Mouse (Mus musculus) Muller cell, postnatal 12 days (primary cell): ENCODE results near the gene Sptan1.
"Not testable (repeated sequence)": the region's sequence is repeated elsewhere in the genome, so short reads cannot be mapped to it uniquely, and the experiment has no call there.

Source experiments
- DNase-seq: peaks from one replicate; pipeline ENCODE4 v3.0.0-alpha.2; 2015; ENCODE audit errors: inconsistent ontology term

Gene Sptan1

DNA sequence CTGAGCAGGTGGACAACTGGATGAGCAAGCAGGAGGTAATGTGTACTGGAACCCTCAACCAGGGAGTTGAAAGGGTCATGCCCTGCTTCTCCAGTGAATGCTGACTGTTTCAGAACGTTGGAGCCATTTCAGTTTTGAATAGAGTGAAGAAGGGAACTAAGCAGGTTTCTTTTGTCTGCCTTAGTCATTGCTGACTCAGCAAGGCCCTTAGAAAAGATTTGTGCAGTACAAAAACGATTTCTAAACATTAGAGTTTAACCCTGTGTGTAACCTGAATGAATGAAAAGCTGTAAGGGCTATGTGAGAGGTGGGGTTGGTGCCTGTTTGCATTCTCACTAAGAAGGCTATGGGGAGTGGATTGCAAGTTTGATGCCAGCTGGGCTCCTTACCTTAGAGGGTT lies 26.6 kb downstream of the Sptan1 start:
- no peak for DNase-seq

DNA sequence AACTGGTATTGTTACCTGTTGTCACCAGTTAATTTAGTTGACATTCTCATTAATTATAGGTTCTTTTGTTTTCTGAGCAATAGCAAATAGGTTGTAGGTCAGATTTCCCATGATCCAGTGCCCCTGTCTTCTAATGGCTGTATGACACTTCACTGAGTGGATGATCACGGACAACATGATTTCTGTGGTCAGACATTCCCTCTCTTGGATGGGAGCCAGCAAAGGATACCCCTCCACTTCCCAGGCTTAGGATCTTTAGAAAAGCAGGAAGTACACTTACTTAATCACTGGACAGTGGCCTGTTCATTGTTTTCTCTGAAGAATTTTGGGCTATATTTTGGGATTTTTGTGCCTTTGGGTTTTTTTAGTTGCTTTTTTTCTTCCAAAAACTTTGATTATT lies 43.7 kb downstream of the Sptan1 start:
- peak; percentile 29 for DNase-seq

DNA sequence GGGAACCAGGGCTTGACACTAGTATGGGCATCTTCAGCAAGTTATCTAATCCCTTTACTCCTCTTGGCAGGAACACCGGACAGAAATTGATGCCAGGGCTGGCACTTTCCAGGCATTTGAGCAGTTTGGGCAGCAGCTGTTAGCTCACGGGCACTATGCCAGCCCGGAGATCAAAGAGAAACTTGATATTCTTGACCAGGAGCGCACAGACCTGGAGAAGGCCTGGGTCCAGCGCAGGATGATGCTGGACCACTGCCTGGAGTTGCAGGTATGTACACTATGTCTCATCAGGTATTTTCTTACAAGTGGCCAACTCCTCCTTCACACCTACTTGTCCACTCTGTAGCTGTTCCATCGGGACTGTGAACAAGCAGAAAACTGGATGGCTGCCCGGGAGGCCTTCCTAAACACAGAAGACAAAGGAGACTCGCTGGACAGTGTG lies 45.5 kb downstream of the Sptan1 start:
- peak; percentile 64 for DNase-seq

DNA sequence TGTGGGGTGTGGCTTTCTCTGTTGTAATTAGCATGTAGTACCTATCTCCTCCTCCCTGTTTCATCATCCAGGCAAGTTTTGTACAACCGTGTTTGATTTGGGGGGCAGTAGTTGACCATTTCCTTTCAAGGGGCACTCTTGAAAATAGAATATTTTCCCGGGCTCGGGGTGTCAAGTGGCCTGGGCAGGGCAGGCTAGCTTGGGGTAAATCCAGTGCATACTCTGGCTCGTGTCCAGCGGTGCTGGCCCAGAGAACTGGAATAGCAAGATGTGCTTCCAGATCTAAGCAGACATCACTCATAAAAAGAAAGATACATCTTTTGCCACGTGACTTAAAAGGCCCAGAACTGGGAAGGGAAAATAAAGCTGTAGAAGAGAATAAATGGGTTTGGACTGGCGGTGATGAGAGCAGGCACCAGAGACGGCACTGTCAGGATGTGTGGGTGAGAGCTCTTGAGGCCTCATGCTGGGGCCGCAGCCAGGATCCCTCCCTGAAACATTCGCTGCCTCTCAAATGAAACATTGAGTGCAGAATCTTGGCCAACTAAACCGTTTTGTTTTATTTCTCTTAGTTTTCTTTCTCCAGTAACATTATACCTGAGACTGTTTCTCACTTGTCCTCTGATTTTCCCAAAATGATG lies 49.1 kb downstream of the Sptan1 start:
- no peak for DNase-seq

DNA sequence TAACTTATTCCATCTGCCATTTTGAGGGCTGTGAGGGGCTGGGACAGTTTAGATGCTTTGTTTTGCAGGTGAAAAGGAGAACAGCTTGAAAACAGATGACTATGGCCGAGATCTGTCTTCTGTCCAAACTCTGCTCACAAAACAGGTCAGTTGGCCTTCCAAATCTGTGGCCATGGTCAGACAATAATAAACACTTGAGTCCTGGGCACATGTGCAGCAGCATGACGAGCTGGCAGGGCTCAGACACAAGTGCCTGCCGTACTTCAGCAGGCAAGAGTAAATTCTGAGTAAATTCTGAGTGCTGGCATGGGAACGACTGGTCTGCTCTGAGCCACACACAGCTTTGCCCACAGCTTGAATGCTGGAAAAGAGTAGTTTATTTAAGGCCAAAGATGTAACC lies 60.1 kb downstream of the Sptan1 start:
- no peak for DNase-seq

DNA sequence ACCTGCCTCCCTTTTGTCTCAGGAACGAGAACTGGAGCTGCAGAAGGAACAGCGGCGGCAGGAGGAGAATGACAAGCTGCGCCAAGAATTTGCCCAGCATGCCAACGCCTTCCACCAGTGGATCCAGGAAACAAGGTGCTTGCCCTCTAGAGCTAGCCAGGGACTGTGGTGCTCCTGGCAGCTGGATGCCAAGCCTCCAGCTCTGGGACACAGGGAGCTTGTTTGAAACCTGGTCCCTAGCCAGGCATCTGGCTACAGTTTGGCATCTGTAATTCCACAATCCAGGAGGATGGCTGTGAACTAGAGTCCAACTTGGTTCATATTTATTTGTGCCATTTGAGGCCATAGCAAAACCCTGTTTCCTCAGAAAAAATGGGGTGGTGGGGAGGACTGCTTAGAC lies 61.6 kb downstream of the Sptan1 start:
- DNase-seq = no peak

DNA sequence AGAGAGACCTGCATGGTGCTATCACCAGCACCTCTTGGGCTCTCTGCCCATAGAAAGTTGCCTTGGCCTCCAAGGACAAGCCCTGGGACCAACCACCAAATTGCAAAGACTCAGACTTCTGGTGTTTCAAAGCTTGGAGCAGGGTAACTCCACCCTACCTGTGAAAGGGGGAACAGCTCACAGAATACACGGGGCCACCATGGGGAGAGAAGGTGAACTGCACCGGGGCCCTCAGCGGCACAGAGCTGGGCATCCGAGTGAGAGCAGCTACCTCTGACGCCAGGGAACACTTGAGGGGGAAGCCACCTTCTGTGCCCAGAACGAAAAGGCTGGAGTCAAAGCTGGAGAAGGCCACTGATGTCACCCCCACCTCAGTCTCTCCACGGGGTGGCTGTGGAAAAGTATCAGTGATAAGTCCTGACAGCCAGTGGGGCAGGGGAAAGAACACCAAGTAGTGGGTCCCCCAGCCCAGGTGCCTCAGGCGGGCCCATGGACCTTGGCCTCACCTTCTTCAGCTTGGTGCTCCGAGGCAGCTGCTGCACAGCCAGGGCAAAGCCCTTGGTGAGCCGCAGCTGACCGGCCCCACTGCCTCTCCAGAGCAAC lies 67.0 kb downstream of the Sptan1 start:
- no peak for DNase-seq

DNA sequence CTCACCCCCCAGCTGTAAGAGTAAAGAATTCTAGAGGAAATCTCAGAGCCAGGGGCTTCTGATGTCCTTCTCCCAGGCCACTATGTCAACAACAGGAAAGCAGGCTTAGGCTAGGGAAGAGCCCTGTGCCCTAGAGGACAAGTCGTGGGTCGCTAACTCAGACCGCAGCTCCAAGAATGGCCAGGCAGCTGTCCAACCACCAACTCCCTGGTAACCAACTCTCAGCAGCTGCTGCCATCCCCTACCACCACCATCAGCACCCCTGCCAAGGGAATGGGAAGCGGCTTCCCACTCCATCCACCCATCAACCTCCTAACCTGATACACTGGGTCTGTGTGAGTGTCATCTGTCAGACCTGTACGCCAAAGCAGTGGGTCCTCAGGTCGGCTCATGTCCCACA lies 67.6 kb downstream of the Sptan1 start:
- no peak for DNase-seq

DNA sequence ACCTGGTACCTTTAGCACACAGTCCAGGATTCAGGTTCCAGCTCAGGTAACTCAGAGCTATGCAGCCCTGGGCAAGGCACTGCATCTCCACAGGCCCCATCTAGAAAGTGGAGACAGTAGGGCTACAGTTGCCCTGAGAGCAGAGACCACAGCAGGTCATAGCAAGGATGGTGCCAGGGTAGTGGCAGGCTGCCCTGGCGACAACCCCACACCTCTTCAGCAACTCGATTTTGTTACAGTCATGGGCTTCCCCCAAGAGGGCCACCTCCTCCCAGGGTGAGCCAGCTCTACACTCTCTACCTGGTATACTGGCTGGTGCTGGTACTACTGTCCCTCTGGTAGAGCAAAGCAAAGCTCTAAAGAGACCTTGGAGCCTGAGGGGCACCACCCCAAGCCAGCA lies 72.4 kb downstream of the Sptan1 start:
- DNase-seq = no peak

DNA sequence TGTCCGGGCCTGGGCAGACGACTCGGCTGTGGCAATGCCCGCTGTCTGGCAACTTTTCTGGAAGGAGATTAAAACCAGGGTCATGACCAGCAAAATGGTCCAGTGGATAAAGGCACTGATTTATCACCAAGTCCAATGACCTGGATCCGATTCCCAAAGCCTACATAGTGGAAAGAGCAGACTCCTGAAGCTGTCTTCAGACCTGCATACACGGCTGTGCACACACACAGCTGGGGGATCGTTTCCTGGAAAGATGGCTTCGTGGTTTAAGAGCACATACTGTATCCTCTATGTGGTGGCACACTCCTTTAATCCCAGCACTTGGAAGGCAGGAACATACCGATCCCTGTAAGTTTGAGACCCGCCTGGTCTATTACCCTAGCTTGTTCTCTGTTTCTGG lies 73.0 kb downstream of the Sptan1 start:
- no peak for DNase-seq

DNA sequence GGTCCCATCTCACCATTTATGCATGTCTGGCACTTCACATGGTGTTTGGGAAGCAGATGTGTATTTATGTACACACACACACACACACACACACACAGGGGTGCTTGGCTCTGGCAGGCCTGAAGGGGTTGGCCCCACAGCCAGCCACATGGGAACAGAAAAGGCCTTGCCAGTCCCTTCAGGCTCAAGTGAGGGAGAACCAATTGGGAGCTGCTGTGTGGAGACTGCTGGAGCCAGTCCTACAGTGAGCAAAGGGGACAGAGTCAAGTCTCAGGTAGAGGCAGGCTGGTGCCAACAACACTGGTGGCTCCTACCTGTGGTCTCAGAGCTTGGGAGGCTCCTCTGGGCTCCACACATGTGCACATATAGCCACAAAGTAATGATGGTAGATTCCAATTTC lies 74.3 kb downstream of the Sptan1 start:
- DNase-seq = no peak

DNA sequence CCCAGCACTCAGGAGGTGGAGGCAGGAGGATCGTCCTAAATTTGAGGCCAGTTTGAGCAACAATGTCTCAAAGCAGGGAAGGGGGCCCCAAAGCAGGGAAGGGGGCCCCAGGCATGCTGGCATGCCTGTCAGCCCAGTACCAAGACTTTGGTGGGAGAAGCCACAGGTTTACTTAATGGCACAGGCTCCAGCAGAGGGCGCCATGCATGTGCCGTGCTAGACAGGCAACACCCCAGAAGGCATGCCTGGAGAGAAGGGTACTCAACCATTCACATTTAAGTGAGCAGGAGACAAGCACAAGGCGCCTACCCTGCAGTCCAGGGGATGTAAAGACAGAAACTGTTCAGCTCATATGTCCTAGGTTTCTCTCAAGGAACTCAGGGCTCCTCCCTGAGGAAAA lies 77.1 kb downstream of the Sptan1 start:
- DNase-seq = peak; percentile 40

DNA sequence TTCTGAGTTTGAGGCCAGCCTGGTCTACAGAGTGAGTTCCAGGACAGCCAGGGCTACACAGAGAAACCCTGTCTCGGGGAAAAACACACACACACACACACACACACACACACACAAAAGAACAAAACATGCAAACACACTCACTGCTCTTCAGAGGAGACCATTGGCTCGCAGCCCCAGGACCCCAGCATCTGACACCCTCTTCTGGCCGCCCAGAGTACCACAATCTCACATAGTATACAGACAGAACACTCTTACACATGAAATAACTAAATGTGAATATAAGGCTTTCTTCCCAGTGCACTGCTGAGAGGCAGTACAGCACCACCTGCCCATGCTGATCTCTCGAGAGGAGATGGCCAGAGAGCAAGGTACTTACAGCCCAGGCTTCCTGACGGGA lies 79.2 kb downstream of the Sptan1 start:
- DNase-seq = no peak

DNA sequence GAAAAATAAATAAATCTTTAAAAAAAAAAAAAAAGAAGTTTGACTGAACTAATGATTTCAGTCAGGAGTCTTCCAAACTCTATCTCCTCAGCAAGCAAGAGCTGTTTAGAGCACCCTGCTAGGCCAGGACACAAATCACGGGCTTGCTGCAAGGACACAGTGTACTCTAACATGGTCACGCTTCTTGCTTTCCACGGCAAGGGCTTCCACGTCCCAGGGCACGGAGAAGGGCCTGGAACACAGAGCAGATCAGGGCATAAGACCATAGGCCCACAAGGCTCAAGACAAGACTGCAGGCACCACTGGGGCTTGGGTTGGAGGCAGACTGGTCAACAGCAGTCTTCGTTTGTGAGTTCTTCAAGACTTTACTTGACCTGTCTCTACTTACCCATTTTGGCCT lies 81.8 kb downstream of the Sptan1 start:
- DNase-seq = no peak

DNA sequence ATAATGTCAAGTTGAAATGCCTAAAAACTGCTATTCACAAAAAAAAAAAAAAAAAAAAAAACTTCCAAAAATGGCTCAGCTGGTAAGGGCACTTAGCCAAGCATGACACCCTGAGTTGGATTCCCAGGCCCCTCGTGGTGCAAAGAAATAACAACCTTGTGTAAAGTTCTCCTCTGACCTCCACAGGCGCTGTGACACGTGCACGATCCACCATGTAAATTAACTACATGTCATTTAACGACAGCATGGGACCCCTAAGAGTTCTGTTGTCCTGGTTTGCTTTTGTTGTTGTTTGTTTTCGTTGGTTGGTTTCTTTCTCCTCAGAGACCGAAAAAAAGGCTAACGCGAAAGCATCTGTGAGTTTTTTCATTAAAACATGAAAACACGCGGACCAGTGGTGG lies 82.7 kb downstream of the Sptan1 start:
- DNase-seq = no peak

DNA sequence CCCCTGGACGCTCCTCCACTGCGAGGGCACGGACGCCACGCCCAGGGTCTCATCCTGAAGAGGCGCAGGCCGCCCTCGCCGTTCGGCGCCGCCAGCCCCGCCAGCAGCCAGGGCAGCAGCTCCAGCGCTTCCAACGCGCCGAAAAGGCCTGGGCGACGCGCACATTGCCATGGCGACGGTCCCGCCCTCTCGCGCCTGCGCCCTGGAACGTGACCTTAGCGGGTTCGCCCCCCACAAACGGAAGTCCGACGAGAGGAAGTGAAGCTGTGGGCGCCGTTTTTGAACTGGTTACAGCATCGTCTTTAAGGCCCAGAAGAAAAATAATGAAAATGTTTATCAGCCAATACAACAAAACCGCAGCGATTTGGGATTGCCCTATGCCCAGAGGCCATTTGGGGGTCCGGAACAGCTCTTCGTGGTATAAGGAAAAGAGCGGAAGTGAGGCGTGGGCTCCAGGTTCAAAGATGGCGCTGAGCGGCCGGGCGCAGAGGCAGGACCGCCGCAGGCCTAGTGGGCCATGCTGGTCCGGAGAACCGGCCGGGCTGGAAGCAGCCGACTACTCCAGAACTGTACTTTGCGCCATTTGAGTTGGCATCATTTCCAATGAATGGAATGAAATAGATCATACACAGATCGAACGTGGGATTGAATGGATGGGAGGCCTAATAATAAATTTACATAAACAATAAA lies 83.5 kb downstream of the Sptan1 start, which contains the start of gene Wdr34:
TSS of gene Wdr34 (minus strand) at position 183 of the 690 bp plus-strand sequence.
- DNase-seq = peak; percentile 99

DNA sequence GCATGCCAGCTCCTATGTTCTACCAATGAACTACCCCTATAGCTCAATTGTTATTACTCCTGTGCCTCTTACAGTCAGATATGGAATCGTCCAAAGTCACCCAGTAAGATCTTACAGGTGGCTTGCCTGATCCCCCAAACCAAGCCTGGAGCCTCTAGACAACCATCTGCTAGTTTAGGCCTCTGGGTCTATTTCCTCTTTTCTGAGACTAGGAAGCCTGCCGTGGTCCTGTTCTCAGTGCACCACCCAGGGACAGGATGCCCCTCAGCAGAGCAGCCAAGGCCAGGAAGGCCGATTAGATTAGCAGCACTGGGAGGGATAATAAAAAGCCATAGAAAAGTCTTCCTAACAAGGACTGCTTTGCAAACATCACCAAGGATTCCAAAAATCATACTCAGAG lies 84.5 kb downstream of the Sptan1 start:
- no peak for DNase-seq

DNA sequence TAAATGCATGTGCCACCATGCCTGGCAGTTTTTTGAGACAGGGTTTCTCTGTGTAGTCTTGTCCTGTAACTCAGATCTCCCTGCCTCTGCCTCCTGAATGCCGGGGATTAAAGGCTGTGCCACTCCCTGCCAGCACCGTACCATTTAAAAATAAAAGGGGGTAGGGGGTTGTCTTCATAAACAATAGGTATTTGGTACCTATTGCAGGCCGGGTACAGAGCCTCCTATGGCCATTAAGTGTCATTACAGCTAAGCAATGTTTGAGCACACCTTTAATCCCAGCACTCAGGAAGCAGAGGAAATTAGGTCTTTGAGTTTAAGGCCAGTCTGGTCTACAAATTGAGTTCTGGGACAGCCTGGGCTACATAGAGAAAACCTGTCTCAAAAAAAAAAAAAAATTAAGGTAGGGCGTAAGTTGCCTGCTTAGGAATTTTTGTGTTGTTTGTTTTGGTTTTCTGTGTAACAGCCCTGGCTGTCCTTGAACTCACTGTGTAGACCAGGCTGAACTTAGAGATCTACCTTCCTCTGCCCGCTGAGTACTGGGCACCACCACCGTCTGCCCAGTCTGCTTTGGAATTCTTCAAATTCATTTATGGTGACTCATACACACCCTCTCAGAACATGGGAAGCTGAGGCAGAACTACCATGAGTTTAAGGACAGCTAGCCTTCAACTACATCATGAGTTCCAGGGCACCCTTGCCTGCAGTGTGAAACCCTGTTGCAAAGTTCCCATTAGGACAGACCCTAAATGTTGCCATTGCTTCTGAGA lies 86.8 kb downstream of the Sptan1 start:
- DNase-seq = no peak

DNA sequence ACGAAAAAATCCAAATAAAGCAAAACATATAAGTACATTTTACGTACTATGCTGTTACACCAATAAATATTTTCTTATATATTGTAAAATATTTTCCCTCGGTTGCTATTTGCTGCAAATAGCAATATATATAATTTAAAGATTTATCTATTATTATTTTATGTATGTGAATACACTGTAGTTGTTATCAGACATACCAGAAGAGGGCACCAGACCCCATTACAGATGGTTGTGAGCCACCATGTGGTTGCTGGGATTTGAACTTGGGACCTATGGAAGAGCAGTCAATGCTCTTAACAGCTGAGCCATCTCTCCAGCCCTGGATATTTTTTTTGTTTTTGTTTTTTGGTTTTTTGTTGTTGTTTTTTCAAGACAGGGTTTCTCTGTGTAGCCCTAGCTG lies 90.0 kb downstream of the Sptan1 start:
- not testable (repeated sequence) for DNase-seq

DNA sequence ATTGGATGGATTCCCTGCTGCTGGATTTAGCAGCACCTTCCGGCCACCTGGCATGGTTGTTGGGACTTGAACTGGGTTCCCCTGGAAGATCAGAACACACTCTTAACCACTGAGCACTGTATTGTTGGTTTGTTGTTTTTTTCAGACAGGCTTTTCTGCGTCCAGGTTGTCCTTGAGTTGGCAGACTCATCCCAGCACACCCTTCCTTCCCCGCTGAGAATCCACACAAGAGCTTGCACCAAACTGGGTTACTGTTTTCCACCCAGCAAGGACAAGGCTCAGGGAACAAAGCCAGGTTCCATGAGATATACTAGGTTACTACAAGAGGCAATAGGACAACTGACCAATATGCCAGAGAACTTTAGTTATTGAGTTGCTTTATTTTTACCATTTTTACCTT lies 91.4 kb downstream of the Sptan1 start:
- no peak for DNase-seq

DNA sequence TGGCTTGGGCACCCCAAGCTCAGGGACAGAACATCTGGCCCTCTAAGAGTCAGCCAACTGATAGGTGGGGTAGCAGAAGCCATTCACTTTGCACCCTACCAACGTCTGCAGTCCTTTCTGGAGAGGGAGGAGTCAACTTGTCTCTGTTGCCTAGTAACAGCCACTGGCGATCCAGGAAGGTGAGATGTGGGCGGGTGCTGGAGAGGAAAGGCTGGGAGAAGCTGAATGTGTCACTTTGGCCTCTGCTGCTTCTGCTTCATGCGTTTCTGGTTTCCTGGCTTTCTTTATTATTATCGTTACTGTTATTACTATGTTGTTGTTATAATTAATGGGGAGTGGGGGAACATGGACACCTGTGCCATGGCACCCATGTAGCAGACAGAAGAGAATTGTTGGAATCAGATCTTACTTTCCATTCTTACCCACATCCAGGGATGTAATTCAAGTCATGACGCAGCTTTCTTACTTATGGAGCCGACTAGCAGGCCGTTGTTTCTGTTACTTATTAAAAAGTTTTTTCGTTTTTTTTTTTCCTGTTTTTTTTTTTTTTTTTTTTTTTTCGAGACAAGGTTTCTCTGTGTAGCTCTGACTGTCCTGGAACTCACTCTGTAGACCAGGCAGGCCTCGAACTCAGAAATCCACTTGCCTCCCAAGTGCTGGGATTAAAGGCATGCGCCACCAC lies 92.0 kb downstream of the Sptan1 start, which contains the start of gene Set:
TSS of gene Set (plus strand) at position 156 of the 682 bp plus-strand sequence.
- no peak for DNase-seq

DNA sequence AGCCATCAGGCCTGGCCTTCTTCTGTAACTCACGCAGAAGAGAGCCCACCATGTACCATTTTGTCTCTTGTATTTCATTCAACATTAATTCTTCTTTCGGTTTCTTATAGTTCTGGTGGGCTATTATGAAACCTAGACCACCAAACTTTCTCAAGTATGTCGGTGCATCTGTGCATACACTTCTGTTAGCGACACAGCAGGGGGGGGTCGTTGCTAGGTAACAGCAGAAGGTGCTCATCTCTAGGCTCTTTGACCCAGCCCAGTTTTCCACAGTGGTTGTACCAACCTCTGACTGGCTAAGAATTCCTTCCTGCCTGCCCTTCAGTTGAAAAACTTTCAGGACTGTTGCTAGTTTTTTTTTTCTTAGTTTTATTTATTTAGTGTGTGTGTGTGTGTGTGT lies 93.1 kb downstream of the Sptan1 start:
- DNase-seq = no peak
